Mouse (Mus musculus) intestine, postnatal 0 days (tissue): ENCODE data around the gene Ikzf1. TPM values are rescaled to one million over a fixed set of nuclear protein-coding genes. Genes with fewer than 3 reads are reported as not detected.

Experiments
- ATAC-seq: fragments of 200-750 bp; cut with Nextera tagmentation; 2 replicates; pipeline ENCODE4 v1.8.0; 2017; ENCODE audit warnings: mild to moderate bottlenecking, moderate TSS enrichment, moderate library complexity
- H3K27ac ChIP-seq: fragments of 300-500 bp; sonication (generic); 2 replicates; pipeline ENCODE4 v1.5.1; 2014; ENCODE audit warnings: mild to moderate bottlenecking, low read depth, low read length, moderate library complexity
- H3K27me3 ChIP-seq: fragments of 300-500 bp; sonication (generic); replicated peaks from 2 replicates; pipeline ENCODE4 v1.6.1; 2014; ENCODE audit warnings: low read length, mixed read lengths; ENCODE audit not compliant: control insufficient read depth, insufficient read depth
- H3K36me3 ChIP-seq: fragments of 300-500 bp; sonication (generic); 2 replicates; pipeline ENCODE4 v1.6.1; 2014; ENCODE audit warnings: mild to moderate bottlenecking, moderate library complexity; ENCODE audit not compliant: control insufficient read depth, insufficient read depth
- H3K4me1 ChIP-seq: fragments of 300-500 bp; sonication (generic); replicated peaks from 2 replicates; pipeline ENCODE4 v1.6.1; 2014; ENCODE audit warnings: antibody characterized with exemption, low read length, mixed read lengths; ENCODE audit not compliant: control insufficient read depth, insufficient read depth
- H3K4me2 ChIP-seq: fragments of 300-500 bp; sonication (generic); replicated peaks from 2 replicates; pipeline ENCODE4 v1.6.1; 2014; ENCODE audit warnings: low read depth, mild to moderate bottlenecking, moderate library complexity
- H3K4me3 ChIP-seq: fragments of 300-500 bp; sonication (generic); 2 replicates; pipeline ENCODE4 v1.5.1; 2014; ENCODE audit warnings: low read depth, low read length
- H3K9ac ChIP-seq: fragments of 300-500 bp; sonication (generic); 2 replicates; pipeline ENCODE4 v1.6.1; 2014; ENCODE audit warnings: mild to moderate bottlenecking, low read depth, low read length
- H3K9me3 ChIP-seq: fragments of 300-500 bp; sonication (generic); 2 replicates; pipeline ENCODE4 v1.6.1; 2016; ENCODE audit warnings: mixed run types; ENCODE audit not compliant: control insufficient read depth
- CTCF ChIP-seq: sonication (generic); IDR thresholded peaks from 2 replicates; pipeline ENCODE4 v1.5.1; 2016; ENCODE audit warnings: low read depth, mild to moderate bottlenecking, control low read depth, antibody characterized with exemption, moderate library complexity
- WGBS: fragments of 180-500 bp; shearing (Covaris S2); extraction: QIAGEN DNeasy Blood & Tissue Kit; methylation state at CpG from one replicate; pipeline ENCODE4 v1.1.7; 2014; 5-methylcytosine and 5-hydroxymethylcytosine counted together
- polyA plus RNA-seq: library from polyadenylated mRNA; unstranded; fragments of >200 nt; fragmentation: Nextera tagmentation; extraction: Ambion mirVana; gene quantifications from 2 replicates; pipeline ENCODE4 v1.2.1, GENCODE M21; 2015

The Ikzf1 gene
- polyA plus RNA-seq, 1 experiment from 2014 or later, result 0.85 TPM

DNA sequence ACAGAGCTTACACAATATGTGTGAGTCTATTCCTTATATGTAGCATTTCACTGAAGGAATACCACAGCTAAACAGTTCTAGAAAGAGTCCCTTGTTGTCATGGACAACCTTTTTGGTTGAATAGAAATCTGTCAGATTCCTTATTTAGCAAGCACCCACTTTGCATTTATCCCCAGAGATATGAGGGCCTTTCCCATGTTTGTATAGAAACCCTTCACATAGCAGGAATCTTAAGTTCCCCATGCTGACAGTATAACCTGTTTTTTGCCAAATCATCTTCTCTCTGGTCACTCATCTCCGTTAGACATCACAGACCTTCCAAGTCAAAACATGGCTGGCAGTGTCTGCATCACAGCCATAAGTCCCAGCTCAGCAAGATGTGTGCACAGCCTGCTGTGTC, 59.4 kb downstream of the Ikzf1 start:
- Histone ChIP-seq H3K4me3 (no peak overlapping the region), H3K36me3 (no peaks in the 10 kb centered on the region), H3K4me2 (no peak overlapping the region), H3K9ac (no peak overlapping the region), H3K9me3 (no peaks in the 10 kb centered on the region), H3K27me3 (no peaks in the 10 kb centered on the region), H3K4me1 (no peaks in the 10 kb centered on the region), H3K27ac (no peak overlapping the region)
- WGBS, result 51% methylated on average over 1 of the region's 1 CpGs
- no peak for TF ChIP-seq CTCF
- no peak for ATAC-seq

GRCm38 (mm10) chr11:11751091-11751490, 66.3 kb downstream of the Ikzf1 start:
- Histone ChIP-seq H3K36me3 (no peaks in the 10 kb centered on the region), H3K27me3 (no peaks in the 10 kb centered on the region), H3K4me1 (no peaks in the 10 kb centered on the region), H3K9ac (no peak overlapping the region), H3K27ac (no peak overlapping the region), H3K4me3 (no peak overlapping the region), H3K9me3 (no peaks in the 10 kb centered on the region), H3K4me2 (no peak overlapping the region)
- ATAC-seq, result no peak
- 87% methylated on average over 5 of the region's 5 CpGs for WGBS
- no peak for TF ChIP-seq CTCF

- TF ChIP-seq CTCF, result no peak
- H3K9ac ChIP-seq, result no peak overlapping the region
These were observed 68.1 kb downstream of the Ikzf1 start for GRCm38 (mm10) chr11:11752859-11753258.

GRCm38 (mm10) chr11:11758121-11758520, 73.3 kb downstream of the Ikzf1 start:
- no peak overlapping the region for H3K27ac ChIP-seq
- no peak for ATAC-seq
- H3K4me1 ChIP-seq, result no peaks in the 10 kb centered on the region
- no peak overlapping the region for H3K4me2 ChIP-seq
- no peak overlapping the region for H3K9ac ChIP-seq
- H3K27me3 ChIP-seq, result no peaks in the 10 kb centered on the region
- TF ChIP-seq CTCF, result no peak
- no peaks in the 10 kb centered on the region for H3K36me3 ChIP-seq
- H3K4me3 ChIP-seq, result no peak overlapping the region
- no peaks in the 10 kb centered on the region for H3K9me3 ChIP-seq
- 74% methylated on average over 6 of the region's 6 CpGs for WGBS

More at GRCm38 (mm10) chr11:11752859-11753258, 68.1 kb downstream of the Ikzf1 start:
- H3K36me3 ChIP-seq, result no peaks in the 10 kb centered on the region
- H3K9me3 ChIP-seq, result no peaks in the 10 kb centered on the region
- H3K4me3 ChIP-seq, result no peak overlapping the region
- no peak for ATAC-seq
- H3K4me2 ChIP-seq, result no peak overlapping the region
- WGBS, result 79% methylated on average over 5 of the region's 5 CpGs
- no peak overlapping the region for H3K27ac ChIP-seq
- no peaks in the 10 kb centered on the region for H3K4me1 ChIP-seq
- no peaks in the 10 kb centered on the region for H3K27me3 ChIP-seq

GRCm38 (mm10) chr11:11758883-11759282, 74.1 kb downstream of the Ikzf1 start:
- 90% methylated on average over 1 of the region's 1 CpGs for WGBS
- Histone ChIP-seq H3K36me3 (no peaks in the 10 kb centered on the region), H3K4me1 (no peaks in the 10 kb centered on the region), H3K27ac (no peak overlapping the region), H3K27me3 (no peaks in the 10 kb centered on the region), H3K4me2 (no peak overlapping the region), H3K9ac (no peak overlapping the region), H3K4me3 (no peak overlapping the region), H3K9me3 (no peaks in the 10 kb centered on the region)
- no peak for ATAC-seq
- no peak for TF ChIP-seq CTCF

DNA sequence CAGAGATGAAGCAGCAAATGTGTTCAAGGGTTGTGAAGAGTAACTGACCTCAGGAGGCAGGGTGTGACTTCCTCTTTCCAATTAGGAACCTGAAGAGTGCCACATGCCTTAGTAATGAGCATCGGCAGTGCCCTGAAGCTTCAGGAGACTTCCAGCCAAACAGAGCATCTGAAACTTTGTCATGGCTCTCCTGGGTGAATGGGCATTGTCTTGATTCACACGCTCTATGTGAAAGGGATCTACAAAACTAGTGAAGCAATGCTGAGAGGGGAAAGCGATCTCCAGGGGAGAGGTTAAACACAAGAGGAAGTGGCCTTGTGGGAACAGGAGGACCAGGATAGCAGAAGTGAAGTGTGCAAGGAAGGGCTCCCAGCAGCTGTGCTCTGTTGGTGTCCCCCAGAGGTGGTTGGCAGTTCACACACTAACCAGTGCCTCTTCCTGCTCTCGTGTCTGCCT, 78.4 kb downstream of the Ikzf1 start:
- no peak for TF ChIP-seq CTCF
- no peaks in the 10 kb centered on the region for H3K9me3 ChIP-seq
- no peak overlapping the region for H3K4me2 ChIP-seq
- no peaks in the 10 kb centered on the region for H3K4me1 ChIP-seq
- H3K9ac ChIP-seq, result no peak overlapping the region
- ATAC-seq, result no peak
- no peaks in the 10 kb centered on the region for H3K27me3 ChIP-seq
- no peak overlapping the region for H3K27ac ChIP-seq
- H3K4me3 ChIP-seq, result no peak overlapping the region
- 62% methylated on average over 4 of the region's 4 CpGs for WGBS
- no peaks in the 10 kb centered on the region for H3K36me3 ChIP-seq

DNA sequence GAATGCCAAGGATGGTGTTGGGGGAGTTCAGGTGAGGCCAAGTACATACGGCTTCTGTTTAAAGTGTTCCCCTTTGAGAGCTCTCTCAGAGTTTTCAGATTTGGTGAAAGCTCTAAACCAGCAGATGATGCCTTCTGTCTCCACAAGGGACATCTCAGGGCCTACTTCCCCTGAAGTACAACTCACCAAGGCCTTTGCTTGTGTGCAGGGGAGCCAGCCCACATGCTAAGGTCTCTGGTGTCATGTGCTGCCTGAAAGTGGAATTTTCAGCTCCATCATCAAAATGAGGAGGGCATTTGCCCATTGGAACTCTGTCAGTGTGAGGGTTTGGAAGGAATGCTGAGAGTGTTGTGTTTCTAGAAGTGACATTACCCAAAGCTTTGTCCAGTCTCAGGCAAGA, 80.6 kb downstream of the Ikzf1 start:
- Histone ChIP-seq H3K36me3 (no peaks in the 10 kb centered on the region), H3K27me3 (no peaks in the 10 kb centered on the region), H3K9me3 (no peaks in the 10 kb centered on the region), H3K9ac (no peak overlapping the region), H3K4me1 (no peaks in the 10 kb centered on the region), H3K4me2 (no peak overlapping the region), H3K27ac (no peak overlapping the region), H3K4me3 (no peak overlapping the region)
- 73% methylated on average over 1 of the region's 1 CpGs for WGBS
- TF ChIP-seq CTCF, result no peak
- ATAC-seq, result no peak
